Mouse (Mus musculus) lung, postnatal 0 days (tissue): ENCODE measurements around the gene Emc3.

Source experiments
- CTCF ChIP-seq: IDR thresholded peaks from 2 replicates; pipeline ENCODE4 v1.5.1; 2016; ENCODE audit warnings: antibody characterized with exemption, mild to moderate bottlenecking
- EP300 ChIP-seq: IDR thresholded peaks from 2 replicates; pipeline ENCODE4 v1.6.1; 2016; ENCODE audit warnings: antibody characterized with exemption, mild to moderate bottlenecking, control low read depth

DNA sequence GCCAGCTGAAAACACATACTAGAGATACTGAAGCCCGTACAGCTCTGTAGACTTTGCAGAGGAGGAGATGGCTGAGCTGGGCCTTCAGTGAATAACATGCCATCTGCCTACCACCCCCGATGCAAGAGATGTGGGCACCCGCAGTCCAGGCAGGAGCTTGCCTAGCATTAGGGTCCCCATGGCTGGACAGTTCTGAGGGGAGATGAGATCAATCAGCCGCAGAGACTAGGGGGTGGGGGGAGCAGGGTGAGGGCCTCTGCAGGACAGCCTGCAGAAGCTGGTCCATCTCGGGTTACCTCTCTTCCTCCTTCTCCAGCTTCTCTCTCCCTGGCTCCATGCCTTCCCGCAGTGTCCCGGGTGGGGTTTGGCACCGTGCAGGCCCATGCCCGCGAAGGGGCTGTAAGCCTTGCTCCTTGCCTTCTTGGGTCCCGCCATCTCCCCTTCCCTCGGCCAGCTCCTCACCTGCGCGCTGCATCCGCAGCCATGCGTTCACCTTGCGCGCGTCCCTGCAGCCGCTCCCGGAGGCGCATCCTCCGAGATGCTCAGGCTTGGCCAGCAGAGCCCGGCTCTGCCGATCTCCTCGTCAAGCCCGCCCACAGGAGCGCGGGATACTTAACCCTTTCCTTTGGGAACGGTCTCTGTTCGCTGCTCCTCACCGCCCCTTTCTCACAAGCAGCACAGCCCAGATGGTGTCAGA is 29.9 kb downstream of the Emc3 start, which contains the start of gene Prrt3:
- TF ChIP-seq EP300 (no peak), CTCF (no peak)
